Mouse (Mus musculus): ENCODE results near the gene Prpsap1. TPM values are rescaled to one million over a fixed set of nuclear protein-coding genes. Genes with fewer than 3 reads are reported as not detected.
A peak's percentile ranks its signal among the peaks of the same experiment; 100 is the strongest.

Gene Prpsap1
- total and polyA plus RNA-seq, 3 experiments: 79.8 to 114 (median 114) TPM

DNA sequence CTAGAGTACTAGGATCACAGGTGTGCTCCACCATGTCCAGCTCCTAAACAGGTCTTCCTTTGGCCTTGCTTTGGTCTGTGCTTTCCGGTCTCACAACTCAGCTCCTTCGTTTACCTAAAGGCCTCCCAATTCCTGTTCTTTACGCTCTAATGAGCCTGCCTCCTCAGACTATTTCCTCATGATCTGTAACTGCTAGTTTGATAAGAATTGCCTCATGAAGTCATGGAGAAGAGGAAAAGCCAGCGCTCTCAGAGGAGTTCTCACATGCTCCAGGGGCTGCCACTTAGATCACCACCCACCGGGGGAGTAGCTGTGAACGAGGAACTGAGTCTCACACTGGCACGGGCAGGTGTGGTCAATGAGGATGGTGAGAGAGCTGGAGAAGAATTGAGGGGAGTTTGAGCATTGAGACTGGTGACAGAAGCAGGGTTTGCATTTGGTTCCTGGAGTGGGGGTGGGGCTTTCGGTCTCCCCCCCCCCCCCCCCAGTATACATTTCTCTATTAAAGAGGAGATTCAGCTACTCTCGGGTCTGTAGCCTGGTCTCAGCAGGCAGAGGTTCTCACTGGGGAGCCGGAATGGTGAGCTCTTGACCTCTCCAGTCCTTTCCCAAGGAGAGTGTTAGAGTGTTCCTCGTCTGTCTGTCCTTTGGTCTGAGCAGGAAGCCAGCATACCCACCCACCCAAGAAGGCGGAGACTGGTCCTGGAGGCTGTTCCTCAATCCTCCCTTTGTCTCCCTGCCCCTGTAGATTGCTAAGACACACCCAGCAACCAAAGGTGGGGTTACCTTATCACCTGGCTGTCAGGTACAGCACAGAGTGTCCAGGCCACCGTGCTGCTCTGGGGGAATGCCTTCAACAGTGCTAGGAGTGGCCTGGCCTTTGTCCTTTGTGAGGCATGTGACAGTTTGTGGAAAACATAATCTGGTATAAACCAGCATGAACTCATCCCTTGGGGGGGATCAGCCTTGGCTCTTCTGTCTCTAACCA is 64.8 kb downstream of the Prpsap1 start:
- Histone ChIP-seq H3K27ac (ENCODE audit: insufficient read depth, low read depth) (peak overlapping the region; percentile 79), H3K9me3 (replicated peaks; ENCODE audit: low read length) (no peaks in the 10 kb centered on the region), H3K79me2 (replicated peaks; ENCODE audit: control insufficient read depth, extremely low read depth, insufficient read depth, poor library complexity, severe bottlenecking) (peaks cover under 1% of the 10 kb centered on the region; the same call in 1 of the 2 replicates), H3K9ac (ENCODE audit: insufficient read depth, low read depth) (peak overlapping the region; percentile 20), H3K4me2 (ENCODE audit: insufficient read depth, low read depth, poor library complexity, severe bottlenecking) (peak overlapping the region; percentile 74), H3K36me3 (replicated peaks in 1 of 2; ENCODE audit: control insufficient read depth in 1 of 2, insufficient read depth in 1 of 2, low read length in 1 of 2) (no peaks in the 10 kb centered on the region), H3K4me3 (replicated peaks in 1 of 3; ENCODE audit: low read depth in 2 of 3, low read length in 2 of 3, poor library complexity in 1 of 3) (peak overlapping the region in 1 of 3 experiments; percentile 6), H3K27me3 (replicated peaks) (no peaks in the 10 kb centered on the region), H3K4me1 (ENCODE audit: control insufficient read depth in 1 of 2, insufficient read depth in 2 of 2) (peaks cover 29 to 79% of the 10 kb centered on the region in 2 experiments)
- dilution Hi-C loops (cut with MboI; ENCODE audit: extremely low pct_ligation_motif_present, extremely low pct_unique_long_range_greater_than_20kb, low sequenced_read_pairs) (no loop called here), in situ Hi-C loops (cut with MboI; ENCODE audit: low pct_ligation_motif_present, low pct_unique_long_range_greater_than_20kb, low sequenced_read_pairs) (no loop called here)
- peak; percentile 93 for TF ChIP-seq BHLHE40 (IDR thresholded peaks at IDR 0.05; ENCODE audit: low read depth, low read length)
- TF ChIP-seq USF2 (conservative IDR thresholded peaks at IDR 0.05; ENCODE audit: low read depth, low read length): no peak
- TF ChIP-seq USF1 (IDR thresholded peaks at IDR 0.05; ENCODE audit: low read depth, low read length): no peak
- no peak; the same call in 1 of the 2 replicates for TF ChIP-seq RCOR1 (conservative IDR thresholded peaks at IDR 0.05; ENCODE audit: low read depth, low read length)
- TF ChIP-seq GABPA (IDR thresholded peaks at IDR 0.05; ENCODE audit: insufficient replicate concordance, low read depth, low read length): no peak
- TF ChIP-seq MAX (IDR thresholded peaks at IDR 0.05; ENCODE audit: low read length): no peak
- no peak for TF ChIP-seq NELFE (IDR thresholded peaks at IDR 0.05; ENCODE audit: low read depth, low read length)
- no peak for TF ChIP-seq E2F4 (IDR thresholded peaks at IDR 0.05; ENCODE audit: insufficient replicate concordance, low read depth, low read length)
- no peak for TF ChIP-seq POLR2AphosphoS2 (IDR thresholded peaks at IDR 0.05; ENCODE audit: low read depth, low read length)
- TF ChIP-seq CTCF (conservative IDR thresholded peaks at IDR 0.05 in 1 of 2, IDR thresholded peaks at IDR 0.05 in 1 of 2; ENCODE audit: low read depth in 2 of 2, low read length in 2 of 2): no peak
- TF ChIP-seq MAFK (IDR thresholded peaks at IDR 0.05; ENCODE audit: insufficient replicate concordance, low read length): no peak
- no peak for TF ChIP-seq ZC3H11A (IDR thresholded peaks at IDR 0.05; ENCODE audit: low read depth, low read length)
- peak; percentile 28 for TF ChIP-seq POLR2A (IDR thresholded peaks at IDR 0.05; ENCODE audit: low read depth, low read length)
- TF ChIP-seq ZNF384 (IDR thresholded peaks at IDR 0.05; ENCODE audit: low read depth, low read length): no peak
- no peak for TF ChIP-seq CHD1 (IDR thresholded peaks at IDR 0.05; ENCODE audit: low read depth, low read length)
- peak; percentile 50; the same call in 1 of the 2 replicates for TF ChIP-seq TCF12 (IDR thresholded peaks at IDR 0.05; ENCODE audit: low read depth, low read length)
- no peak for TF ChIP-seq NRF1 (IDR thresholded peaks at IDR 0.05; ENCODE audit: low read depth, low read length)
- TF ChIP-seq UBTF (IDR thresholded peaks at IDR 0.05; ENCODE audit: low read depth, low read length): no peak
- peak; percentile 68; the same call in 1 of the 2 replicates for TF ChIP-seq MAZ (IDR thresholded peaks at IDR 0.05; ENCODE audit: low read depth, low read length)
- 0 out of 2 replicates have a peak, but pooled peaks have one; percentile 17 for TF ChIP-seq SIN3A (IDR thresholded peaks at IDR 0.05; ENCODE audit: low read length)
- TF ChIP-seq PAX5 (IDR thresholded peaks at IDR 0.05; ENCODE audit: low read length): no peak
- TF ChIP-seq ZKSCAN1 (IDR thresholded peaks at IDR 0.05; ENCODE audit: borderline replicate concordance, low read depth, low read length): no peak
- no peak for TF ChIP-seq JUN (IDR thresholded peaks at IDR 0.05; ENCODE audit: insufficient read depth, low read depth, low read length)
- TF ChIP-seq MYC (IDR thresholded peaks at IDR 0.05; ENCODE audit: low read depth, low read length): no peak
- peak; percentile 21; the same call in 1 of the 2 replicates for TF ChIP-seq ELF1 (IDR thresholded peaks at IDR 0.05; ENCODE audit: low read depth, low read length)
- peak; percentile 60; the same call in 1 of the 2 replicates for TF ChIP-seq ZMIZ1 (IDR thresholded peaks at IDR 0.05; ENCODE audit: low read depth, low read length)
- no peak for TF ChIP-seq SMC3 (IDR thresholded peaks at IDR 0.05; ENCODE audit: low read depth, low read length)
- TF ChIP-seq EP300 (IDR thresholded peaks at IDR 0.05; ENCODE audit: low read length): 0 out of 2 replicates have a peak, but pooled peaks have one; percentile 31
- TF ChIP-seq IRF4 (IDR thresholded peaks at IDR 0.05; ENCODE audit: low read depth, low read length): peak; percentile 48
- TF ChIP-seq TBP (conservative IDR thresholded peaks at IDR 0.05; ENCODE audit: low read depth, low read length): no peak
- peak; percentile 43; the same call in 1 of the 2 replicates for TF ChIP-seq MXI1 (IDR thresholded peaks at IDR 0.05; ENCODE audit: low read depth, low read length)
- no peak for TF ChIP-seq HCFC1 (IDR thresholded peaks at IDR 0.05; ENCODE audit: low read depth, low read length)
- TF ChIP-seq JUND (conservative IDR thresholded peaks at IDR 0.05; ENCODE audit: low read depth, low read length): no peak
- TF ChIP-seq KAT2A (IDR thresholded peaks at IDR 0.05; ENCODE audit: insufficient replicate concordance, low read length): no peak
- TF ChIP-seq ETS1 (conservative IDR thresholded peaks at IDR 0.05; ENCODE audit: low read depth, low read length): peak; percentile 58
- no peak for TF ChIP-seq MEF2A (IDR thresholded peaks at IDR 0.05; ENCODE audit: borderline replicate concordance, low read depth, low read length)
- peak; percentile 74 for TF ChIP-seq CHD2 (IDR thresholded peaks at IDR 0.05; ENCODE audit: low read length)
- no peak for TF ChIP-seq RAD21 (IDR thresholded peaks at IDR 0.05; ENCODE audit: low read depth, low read length)
- DNase-seq (ENCODE audit: extremely low read depth): no peak

Data from CH12.LX (cell line).